Mouse (Mus musculus): ENCODE measurements around the gene Mybph. TPM values are rescaled to one million over a fixed set of nuclear protein-coding genes. Genes with fewer than 3 reads are reported as not detected.

Mybph gene
- 0.08 TPM in 1 of 2 replicates, not detected in the other for polyA plus RNA-seq (2012; ENCODE audit: low replicate concordance)

DNA sequence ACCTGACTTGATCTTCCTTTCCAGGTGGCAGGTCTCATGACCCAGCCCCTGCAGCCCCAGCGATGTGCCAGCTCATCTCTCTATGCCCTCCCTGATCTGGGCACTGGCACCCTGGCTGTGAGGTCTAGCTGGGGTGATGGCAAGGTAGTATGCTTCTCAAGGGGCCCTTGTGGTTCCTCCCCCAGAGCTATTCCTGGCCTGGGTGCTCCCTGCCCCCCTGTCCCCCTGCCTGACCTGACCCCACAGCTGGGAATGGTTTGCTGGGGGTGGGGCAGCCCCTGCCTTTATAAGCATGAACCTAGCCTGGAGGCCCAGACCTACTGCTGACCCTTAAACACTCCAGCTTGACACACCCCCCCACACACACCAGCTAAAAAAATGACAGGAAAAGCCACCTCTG is at the start of gene Mybph:
Gene Mybph (plus strand): TSS at position 323 of the 400 bp plus-strand sequence.

DNA sequence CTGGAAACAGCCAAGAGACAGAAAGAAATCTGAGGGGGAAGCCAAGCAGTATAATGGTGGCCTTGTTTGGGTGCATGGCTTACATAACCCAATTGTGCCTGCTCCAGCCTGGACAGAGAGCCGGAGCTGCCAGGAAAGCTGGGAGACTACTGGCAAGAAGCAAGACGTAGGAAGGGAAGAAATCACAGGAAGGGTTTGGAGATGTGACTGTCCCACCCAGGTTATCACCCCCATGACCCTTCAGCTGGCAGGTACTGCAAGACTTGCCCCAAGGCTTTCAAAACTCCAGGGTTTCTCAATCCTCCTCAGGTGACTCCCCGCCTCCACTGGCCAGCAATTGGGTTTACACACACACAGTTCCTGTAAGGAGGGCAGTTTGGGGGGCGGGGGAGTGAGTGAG is 11.2 kb upstream of the Mybph start, which contains the start of gene Chil1:
Gene Chil1 (plus strand): TSS at position 152 of the 400 bp plus-strand sequence.

DNA sequence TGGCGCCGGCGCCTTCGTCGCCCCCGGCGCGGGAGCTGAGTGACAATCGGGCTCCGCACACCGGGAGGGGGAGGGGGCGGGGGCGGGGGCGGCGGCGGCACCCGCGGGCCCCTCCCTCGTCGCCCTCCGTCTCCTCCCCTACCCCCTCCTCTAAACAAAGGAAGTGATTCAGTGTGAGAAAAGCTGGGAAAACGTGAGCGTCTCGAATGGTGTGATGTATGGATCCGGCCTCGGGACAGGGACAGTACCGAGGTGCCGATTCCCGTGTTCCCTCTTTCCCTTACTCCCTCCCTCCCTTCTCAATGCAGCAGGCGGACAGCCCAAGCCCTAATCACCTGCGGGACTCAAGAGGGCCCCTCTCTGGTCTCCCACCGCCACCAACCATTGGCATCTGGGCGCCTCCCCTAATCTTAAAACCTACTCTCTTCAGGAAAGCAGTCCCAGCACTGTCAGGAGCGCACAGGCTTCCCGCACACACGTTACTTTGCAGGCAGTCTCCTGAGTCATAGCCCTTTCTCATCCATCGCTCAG is 42.2 kb downstream of the Mybph start, which contains the start of gene Adora1:
Gene Adora1 (minus strand): TSS at position 41 of the 531 bp plus-strand sequence.

Other genes with a start within 250 kb of the Mybph start
- 0.09 TPM in 1 of 2 replicates, not detected in the other for gene Fmod, start 156.2 kb upstream of the Mybph start, polyA plus RNA-seq (2012; ENCODE audit: low replicate concordance)
- 25.8 and 146 TPM in 2 replicates for gene Btg2, start 114.3 kb upstream of the Mybph start, polyA plus RNA-seq (2012; ENCODE audit: low replicate concordance)
- 0.18 TPM in 1 of 2 replicates, not detected in the other for gene Chit1, start 82.2 kb upstream of the Mybph start, polyA plus RNA-seq (2012; ENCODE audit: low replicate concordance)
- 1.4 and 4.1 TPM in 2 replicates for gene Chil1, start 11.3 kb upstream of the Mybph start, polyA plus RNA-seq (2012; ENCODE audit: low replicate concordance)
- gene Adora1, start 42.0 kb downstream of the Mybph start, polyA plus RNA-seq (2012; ENCODE audit: low replicate concordance), result not detected in 2 replicates
- gene Myog, start 96.5 kb downstream of the Mybph start, polyA plus RNA-seq (2012; ENCODE audit: low replicate concordance), result not detected in 2 replicates
- 40.3 and 96.5 TPM in 2 replicates for gene Ppfia4, start 139.5 kb downstream of the Mybph start, polyA plus RNA-seq (2012; ENCODE audit: low replicate concordance)
- gene Tmem183a, start 168.5 kb downstream of the Mybph start, polyA plus RNA-seq (2012; ENCODE audit: low replicate concordance), result 18.8 and 32.9 TPM in 2 replicates
- gene 4933406M09Rik, start 192.5 kb downstream of the Mybph start, polyA plus RNA-seq (2012; ENCODE audit: low replicate concordance), result not detected in 2 replicates
- 29.4 and 30.2 TPM in 2 replicates for gene Cyb5r1, start 212.1 kb downstream of the Mybph start, polyA plus RNA-seq (2012; ENCODE audit: low replicate concordance)
- gene Adipor1, start 221.9 kb downstream of the Mybph start, polyA plus RNA-seq (2012; ENCODE audit: low replicate concordance), result 111 and 249 TPM in 2 replicates